Mouse (Mus musculus) stomach, adult 2 months (tissue): ENCODE results near the gene S100a11. TPM values are rescaled to one million over a fixed set of nuclear protein-coding genes. Genes with fewer than 3 reads are reported as not detected.

ENCODE experiments used
- polyA plus RNA-seq: library from polyadenylated mRNA; depleted of rRNA; stranded (reverse); fragments of >200 nt; gene quantifications from 2 replicates; pipeline ENCODE4 v1.2.3, GENCODE M21; 2012; rRNA removed

The S100a11 gene
- polyA plus RNA-seq, result 66.8 and 103 TPM in 2 replicates

GRCm38 (mm10) chr3:93520330-93521193 is at the start of gene S100a11:
S100a11 (plus strand) TSS chr3:93520488.

GRCm38 (mm10) chr3:93554981-93555877 is 34.9 kb downstream of the S100a11 start, which contains the start of gene S100a10:
S100a10 (plus strand) TSS chr3:93555080.

Other genes with a start within 250 kb of the S100a11 start
- gene Flg, start 247.0 kb upstream of the S100a11 start, polyA plus RNA-seq, result 91.4 and 259 TPM in 2 replicates
- 0.67 and 1.4 TPM in 2 replicates for gene Hrnr, start 200.7 kb upstream of the S100a11 start, polyA plus RNA-seq
- gene Rptn, start 126.8 kb upstream of the S100a11 start, polyA plus RNA-seq, result 4.3 and 6.0 TPM in 2 replicates
- 0.01 TPM in 1 of 2 replicates, not detected in the other for gene Tchh, start 78.2 kb upstream of the S100a11 start, polyA plus RNA-seq
- not detected in 2 replicates for gene Tchhl1, start 51.7 kb upstream of the S100a11 start, polyA plus RNA-seq
- gene S100a10, start 34.6 kb downstream of the S100a11 start, polyA plus RNA-seq, result 8.6 and 12.4 TPM in 2 replicates
- gene Tdpoz2, start 132.2 kb downstream of the S100a11 start, polyA plus RNA-seq, result not detected in 2 replicates
- not detected in 2 replicates for gene Tdpoz1, start 155.8 kb downstream of the S100a11 start, polyA plus RNA-seq
- not detected in 2 replicates for gene Gm37596, start 172.6 kb downstream of the S100a11 start, polyA plus RNA-seq